8 mouse cellular contexts compared by ENCODE assay signal in genomic region chr4:142410596-142411573, GRCm38 (mm10).
A peak's percentile ranks its signal among the peaks of the same experiment; 100 is the strongest.
DNase-seq lines count a peak whose midpoint lies in the region; ATAC-seq and TF ChIP-seq lines count a peak whose summit lies in the region.

No protein-coding gene starts in this region.

- H3K4me2 ChIP-seq in forebrain, embryonic 13.5 days, result peak overlapping the region; percentile 43
- H3K4me2 ChIP-seq in forebrain, embryonic 11.5 days (ENCODE audit: low read depth, low read length, severe bottlenecking), result no peak overlapping the region
- H3K4me2 ChIP-seq in intestine, postnatal 0 days (replicated peaks; ENCODE audit: low read depth), result no peak overlapping the region

- H3K27ac ChIP-seq in forebrain, embryonic 13.5 days, result peak overlapping the region; percentile 71
- no peak overlapping the region for H3K27ac ChIP-seq in forebrain, embryonic 11.5 days (ENCODE audit: low read depth, low read length)
- H3K27ac ChIP-seq in intestine, postnatal 0 days (ENCODE audit: low read depth, low read length), result no peak overlapping the region

- H3K9me3 ChIP-seq in forebrain, embryonic 13.5 days (replicated peaks), result no peaks in the 10 kb centered on the region
- no peaks in the 10 kb centered on the region for H3K9me3 ChIP-seq in forebrain, embryonic 11.5 days (ENCODE audit: control insufficient read depth, low read length)
- H3K9me3 ChIP-seq in intestine, postnatal 0 days (ENCODE audit: control insufficient read depth), result no peaks in the 10 kb centered on the region

- H3K9ac ChIP-seq in forebrain, embryonic 13.5 days, result no peak overlapping the region
- H3K9ac ChIP-seq in forebrain, embryonic 11.5 days (ENCODE audit: low read length), result no peak overlapping the region
- H3K9ac ChIP-seq in intestine, postnatal 0 days (ENCODE audit: low read depth, low read length), result no peak overlapping the region

- H3K4me1 ChIP-seq in forebrain, embryonic 13.5 days, result peaks cover 59% of the 10 kb centered on the region
- 0 out of 2 replicates have a peak, but pooled peaks cover 2% of the 10 kb centered on the region for H3K4me1 ChIP-seq in forebrain, embryonic 11.5 days (replicated peaks; ENCODE audit: control insufficient read depth, insufficient read depth, low read length)
- no peaks in the 10 kb centered on the region for H3K4me1 ChIP-seq in intestine, postnatal 0 days (replicated peaks; ENCODE audit: control insufficient read depth, insufficient read depth, low read length)

- H3K36me3 ChIP-seq in forebrain, embryonic 13.5 days (ENCODE audit: poor library complexity, severe bottlenecking), result no peaks in the 10 kb centered on the region
- H3K36me3 ChIP-seq in forebrain, embryonic 11.5 days (ENCODE audit: control insufficient read depth, insufficient read depth, low read length), result no peaks in the 10 kb centered on the region
- H3K36me3 ChIP-seq in intestine, postnatal 0 days (ENCODE audit: control insufficient read depth, insufficient read depth), result no peaks in the 10 kb centered on the region

- TF ChIP-seq CTCF in brain, embryonic 14.5 days (IDR thresholded peaks at IDR 0.05; ENCODE audit: borderline replicate concordance, extremely low read depth, insufficient read depth, insufficient read length), result no peak
- no peak for TF ChIP-seq CTCF in intestine, postnatal 0 days (IDR thresholded peaks at IDR 0.05; ENCODE audit: low read depth)

- WGBS in forebrain, embryonic 13.5 days, result 59% methylated on average over 26 of the region's 26 CpGs
- WGBS in forebrain, embryonic 11.5 days, result 88% methylated on average over 26 of the region's 26 CpGs
- whole genome bisulfite sequencing in intestine, postnatal 0 days, result 75% methylated on average over 26 of the region's 26 CpGs

- no peak for DNase-seq in forebrain, embryonic 11.5 days (ENCODE audit: low spot score)
- peak; percentile 96 for DNase-seq in brain, embryonic 14.5 days (ENCODE audit: low read depth)
- DNase-seq in frontal cortex, postnatal 25 days (ENCODE audit: low spot score in 2 of 2), result peak; percentile 36 to 59
- DNase-seq in layer of hippocampus, postnatal 25 days (ENCODE audit: extremely low spot score in 1 of 2, low spot score in 1 of 2), result peak; percentile 32 to 56
- DNase-seq in right cerebral cortex, postnatal 14 days, result peak; percentile 65
- no peak for DNase-seq in retina, postnatal 1 day

- H3K4me3 ChIP-seq in forebrain, embryonic 13.5 days, result no peak overlapping the region
- no peak overlapping the region for H3K4me3 ChIP-seq in forebrain, embryonic 11.5 days (ENCODE audit: low read depth, low read length)
- no peak overlapping the region for H3K4me3 ChIP-seq in intestine, postnatal 0 days (ENCODE audit: low read depth, low read length)

- TF ChIP-seq POLR2A in brain, embryonic 14.5 days (IDR thresholded peaks at IDR 0.05; ENCODE audit: borderline replicate concordance, extremely low read depth, insufficient read depth, insufficient read length, poor library complexity, severe bottlenecking), result no peak

- ATAC-seq in forebrain, embryonic 13.5 days, result peak; percentile 85
- no peak for ATAC-seq in forebrain, embryonic 11.5 days (replicated peaks; ENCODE audit: low FRiP score)
- ATAC-seq in intestine, postnatal 0 days, result no peak

- no peaks in the 10 kb centered on the region for H3K27me3 ChIP-seq in forebrain, embryonic 13.5 days
- H3K27me3 ChIP-seq in forebrain, embryonic 11.5 days (ENCODE audit: control insufficient read depth, insufficient read depth, low read length), result no peaks in the 10 kb centered on the region
- no peaks in the 10 kb centered on the region for H3K27me3 ChIP-seq in intestine, postnatal 0 days (replicated peaks; ENCODE audit: control insufficient read depth, insufficient read depth, low read length)

Comparison
In these comparisons a context has a peak if more than half of its experiments do, and no peak if none do; other contexts are left out.
1. DNase-seq: peak in brain, embryonic 14.5 days (single experiment), frontal cortex, postnatal 25 days (2 of 2), layer of hippocampus, postnatal 25 days (2 of 2) and right cerebral cortex, postnatal 14 days (single experiment); none in forebrain, embryonic 11.5 days (single experiment) and retina, postnatal 1 day (single experiment).